Mouse (Mus musculus): ENCODE data around the gene Rbm4b. TPM values are rescaled to one million over a fixed set of nuclear protein-coding genes. Genes with fewer than 3 reads are reported as not detected.

The Rbm4b gene
- total and polyA plus RNA-seq, 3 experiments: 7.0 to 11.1 TPM; not detected in 1

DNA sequence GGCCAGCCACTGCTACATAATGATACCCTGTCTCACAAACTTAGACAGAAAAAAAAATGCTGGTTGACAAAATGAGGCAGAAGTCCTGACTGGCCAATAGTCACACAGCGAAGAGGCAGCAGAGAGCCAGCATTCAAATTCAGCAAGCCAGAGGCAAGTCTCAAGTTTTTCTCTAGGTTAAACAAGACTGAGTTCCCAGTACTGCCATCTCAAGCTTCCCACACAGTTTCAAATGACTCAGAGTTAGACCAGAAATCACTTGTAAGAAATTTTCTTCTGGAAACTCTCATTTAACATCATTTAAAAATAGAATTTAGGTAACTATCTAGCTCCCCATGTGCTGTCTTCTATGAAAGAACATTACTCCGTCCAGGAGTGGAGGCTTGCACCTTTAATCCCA is 41.5 kb downstream of the Rbm4b start:
- Histone ChIP-seq H3K36me3 (ENCODE audit: control insufficient read depth in 1 of 2, insufficient read depth in 2 of 2, low read length in 2 of 2) (peaks cover 29 to 42% of the 10 kb centered on the region in 2 experiments), H3K9ac (ENCODE audit: control insufficient read depth, low read depth, low read length, poor library complexity, severe bottlenecking) (no peak overlapping the region), H3K4me1 (ENCODE audit: control insufficient read depth in 1 of 2, insufficient read depth in 2 of 2, low read length in 2 of 2) (peaks cover 22 to 30% of the 10 kb centered on the region in 2 experiments), H3K4me3 (ENCODE audit: control insufficient read depth in 1 of 2, insufficient read depth in 1 of 2, low read depth in 2 of 2, low read length in 2 of 2) (no peak overlapping the region), H3K27ac (ENCODE audit: control insufficient read depth, low read depth, low read length) (no peak overlapping the region), H3K27me3 (ENCODE audit: control insufficient read depth in 1 of 2, insufficient read depth in 2 of 2, low read length in 2 of 2) (no peaks in the 10 kb centered on the region), H3K79me2 (ENCODE audit: control insufficient read depth, insufficient read depth, low read length, poor library complexity) (peaks cover 69% of the 10 kb centered on the region), H3K9me3 (replicated peaks; ENCODE audit: insufficient read depth, low read length) (no peaks in the 10 kb centered on the region)
- TF ChIP-seq CTCF (IDR thresholded peaks at IDR 0.05 in 2 of 3, conservative IDR thresholded peaks at IDR 0.05 in 1 of 3; ENCODE audit: control insufficient read depth in 1 of 3, insufficient read depth in 1 of 3, low read depth in 2 of 3, low read length in 3 of 3, poor library complexity in 1 of 3, severe bottlenecking in 1 of 3) (no peak), ZC3H11A (IDR thresholded peaks at IDR 0.05; ENCODE audit: low read depth, low read length) (no peak), SMC3 (IDR thresholded peaks at IDR 0.05; ENCODE audit: low read depth, low read length) (no peak), POLR2A (IDR thresholded peaks at IDR 0.05; ENCODE audit: control insufficient read depth in 1 of 2, insufficient read depth in 1 of 2, low read depth in 1 of 2, low read length in 2 of 2, poor library complexity in 1 of 2) (no peak), MYC (IDR thresholded peaks at IDR 0.05; ENCODE audit: low read depth, low read length) (no peak), USF2 (IDR thresholded peaks at IDR 0.05; ENCODE audit: borderline replicate concordance in 1 of 2, insufficient read depth in 1 of 2, low read depth in 1 of 2, low read length in 2 of 2) (no peak), ETS1 (IDR thresholded peaks at IDR 0.05; ENCODE audit: low read depth, low read length) (no peak), SIN3A (IDR thresholded peaks at IDR 0.05; ENCODE audit: low read length) (no peak), E2F4 (IDR thresholded peaks at IDR 0.05; ENCODE audit: borderline replicate concordance, low read depth, low read length) (no peak), BHLHE40 (IDR thresholded peaks at IDR 0.05; ENCODE audit: borderline replicate concordance, low read depth, low read length) (no peak), RAD21 (IDR thresholded peaks at IDR 0.05; ENCODE audit: low read depth, low read length) (no peak)
- DNase-seq (ENCODE audit: low read depth, low spot score): no peak

DNA sequence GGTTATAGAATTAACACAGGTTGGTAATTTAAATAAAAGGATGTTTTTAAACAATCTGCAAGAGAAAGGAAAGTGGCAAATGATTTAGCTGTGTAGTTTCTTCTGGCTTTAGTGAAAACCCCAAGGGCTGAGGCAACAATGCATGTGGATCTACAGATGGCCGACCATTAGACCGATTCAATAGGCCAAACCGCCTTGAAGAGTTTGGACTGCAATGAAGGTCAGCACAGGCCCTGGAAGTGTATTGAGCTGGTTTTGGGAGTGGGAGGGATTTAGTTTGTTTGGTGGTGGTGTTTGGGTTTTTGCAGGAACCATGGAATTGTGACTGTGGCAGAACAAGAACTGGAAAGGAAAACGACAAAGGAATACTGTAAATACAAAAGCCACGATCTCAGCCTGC is 42.8 kb downstream of the Rbm4b start:
- Histone ChIP-seq H3K36me3 (ENCODE audit: control insufficient read depth in 1 of 2, insufficient read depth in 2 of 2, low read length in 2 of 2) (peaks cover 34 to 40% of the 10 kb centered on the region in 2 experiments), H3K79me2 (ENCODE audit: control insufficient read depth, insufficient read depth, low read length, poor library complexity) (peaks cover 74% of the 10 kb centered on the region), H3K9me3 (replicated peaks; ENCODE audit: insufficient read depth, low read length) (no peaks in the 10 kb centered on the region), H3K27me3 (ENCODE audit: control insufficient read depth in 1 of 2, insufficient read depth in 2 of 2, low read length in 2 of 2) (no peaks in the 10 kb centered on the region), H3K9ac (ENCODE audit: control insufficient read depth, low read depth, low read length, poor library complexity, severe bottlenecking) (no peak overlapping the region), H3K4me3 (ENCODE audit: control insufficient read depth in 1 of 2, insufficient read depth in 1 of 2, low read depth in 2 of 2, low read length in 2 of 2) (no peak overlapping the region), H3K27ac (ENCODE audit: control insufficient read depth, low read depth, low read length) (no peak overlapping the region), H3K4me1 (ENCODE audit: control insufficient read depth in 1 of 2, insufficient read depth in 2 of 2, low read length in 2 of 2) (peaks cover 22 to 30% of the 10 kb centered on the region in 2 experiments)
- DNase-seq (ENCODE audit: low read depth, low spot score): no peak
- TF ChIP-seq CHD2 (IDR thresholded peaks at IDR 0.05; ENCODE audit: low read length) (no peak), TCF12 (IDR thresholded peaks at IDR 0.05; ENCODE audit: low read depth, low read length) (no peak), GATA1 (IDR thresholded peaks at IDR 0.05; ENCODE audit: low read depth, low read length) (no peak), ELF1 (IDR thresholded peaks at IDR 0.05; ENCODE audit: low read depth, low read length) (no peak)

DNA sequence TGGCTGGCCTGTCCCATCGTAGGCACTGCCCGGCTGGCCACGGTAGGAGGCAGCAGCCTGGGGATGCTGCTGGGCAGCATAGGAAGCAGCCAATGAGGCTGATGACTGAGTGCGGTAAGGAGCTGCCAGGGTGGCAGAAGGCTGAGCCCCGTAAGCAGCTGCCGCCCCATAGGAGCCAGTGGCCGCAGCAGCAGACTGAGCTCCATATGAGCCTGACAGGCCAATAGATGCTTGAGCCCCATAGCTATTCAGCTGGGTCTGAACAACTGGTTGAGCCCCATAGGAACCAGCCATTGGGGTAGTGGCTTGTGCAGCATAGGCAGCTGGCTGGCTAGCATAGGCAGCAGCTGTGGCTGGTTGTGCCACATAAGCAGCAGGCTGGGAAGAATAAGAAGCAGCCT is 46.4 kb downstream of the Rbm4b start:
- Histone ChIP-seq H3K4me3 (ENCODE audit: control insufficient read depth in 1 of 2, insufficient read depth in 1 of 2, low read depth in 2 of 2, low read length in 2 of 2) (no peak overlapping the region), H3K4me1 (ENCODE audit: control insufficient read depth in 1 of 2, insufficient read depth in 2 of 2, low read length in 2 of 2) (peaks cover under 1 to 1% of the 10 kb centered on the region in 2 experiments), H3K9ac (ENCODE audit: control insufficient read depth, low read depth, low read length, poor library complexity, severe bottlenecking) (no peak overlapping the region), H3K36me3 (ENCODE audit: control insufficient read depth in 1 of 2, insufficient read depth in 2 of 2, low read length in 2 of 2) (peaks cover 31 to 37% of the 10 kb centered on the region in 2 experiments), H3K27me3 (ENCODE audit: control insufficient read depth in 1 of 2, insufficient read depth in 2 of 2, low read length in 2 of 2) (no peaks in the 10 kb centered on the region), H3K79me2 (ENCODE audit: control insufficient read depth, insufficient read depth, low read length, poor library complexity) (peaks cover 88% of the 10 kb centered on the region), H3K9me3 (replicated peaks; ENCODE audit: insufficient read depth, low read length) (no peaks in the 10 kb centered on the region), H3K27ac (ENCODE audit: control insufficient read depth, low read depth, low read length) (no peak overlapping the region)
- DNase-seq (ENCODE audit: low read depth, low spot score): no peak
- TF ChIP-seq ETS1 (IDR thresholded peaks at IDR 0.05; ENCODE audit: low read depth, low read length) (no peak), JUND (IDR thresholded peaks at IDR 0.05; ENCODE audit: low read depth, low read length) (no peak), MYB (IDR thresholded peaks at IDR 0.05; ENCODE audit: low read depth, low read length) (no peak), SMC3 (IDR thresholded peaks at IDR 0.05; ENCODE audit: low read depth, low read length) (no peak), MAX (IDR thresholded peaks at IDR 0.05; ENCODE audit: low read length) (no peak)
